Mouse (Mus musculus): ENCODE data around the gene Gm16485.

Gm16485 gene

DNA sequence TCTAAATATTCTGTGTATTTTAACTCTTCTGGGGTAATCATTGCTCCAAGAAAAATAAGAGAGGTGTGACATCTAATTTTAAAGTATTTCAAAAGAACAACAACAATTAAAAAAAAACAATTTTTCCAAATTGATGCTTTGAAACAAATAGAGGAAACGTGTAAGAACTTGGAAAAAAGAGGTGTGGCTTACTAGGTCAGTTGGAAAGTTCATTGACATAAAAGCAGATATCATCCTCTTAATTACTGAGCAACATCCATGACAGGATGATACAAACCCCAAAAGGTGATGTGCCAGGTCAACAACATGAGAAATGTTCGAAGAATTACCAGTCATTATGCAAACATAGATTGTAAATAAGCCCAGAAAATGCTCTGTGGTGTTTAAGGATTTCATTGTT lies at the start of gene Gm16485:
Gm16485 (plus strand) TSS at position 301 of the 400 bp plus-strand sequence.
- DNase-seq (ENCODE audit: low spot score in 2 of 2) = no peak

DNA sequence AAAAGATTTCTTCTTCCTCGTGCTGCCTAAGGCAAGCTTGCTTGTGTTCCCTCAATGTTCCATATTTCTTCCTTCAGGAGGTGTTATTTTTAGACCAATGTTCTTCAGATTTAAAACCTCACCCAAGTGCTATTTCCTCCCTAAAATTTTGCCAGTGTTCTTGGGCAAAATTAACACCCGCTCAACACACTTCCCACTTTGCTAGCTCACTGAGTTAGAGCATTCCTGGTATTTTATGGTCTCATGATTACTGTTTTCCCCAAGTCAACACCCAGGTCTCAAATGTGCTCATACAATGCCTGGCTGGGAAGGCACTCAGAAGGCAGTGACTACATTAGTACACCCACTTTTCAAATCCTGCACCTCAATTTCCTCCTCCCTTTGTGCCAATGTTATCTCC lies 44.0 kb upstream of the Gm16485 start:
- no peak for DNase-seq (ENCODE audit: low spot score in 2 of 2)

DNA sequence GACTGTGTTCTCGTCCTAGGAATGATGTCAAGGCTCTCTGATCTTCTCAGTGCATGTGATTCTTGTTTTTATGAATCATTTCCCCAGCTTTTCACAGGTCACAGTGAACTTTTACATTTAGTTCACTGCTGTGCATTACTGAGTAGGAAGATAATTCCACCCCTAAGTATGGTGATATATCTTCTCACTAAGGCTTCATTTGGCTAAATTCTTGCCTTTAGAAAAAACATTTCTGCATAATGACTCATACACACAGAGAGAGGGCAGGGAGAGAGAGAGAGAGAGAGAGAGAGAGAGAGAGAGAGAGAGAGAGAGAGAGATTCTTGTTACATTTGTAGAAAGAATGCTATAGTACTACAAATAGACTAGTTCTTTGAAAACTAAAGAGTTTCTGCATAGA lies 33.8 kb upstream of the Gm16485 start:
- no peak for DNase-seq (ENCODE audit: low spot score in 2 of 2)

DNA sequence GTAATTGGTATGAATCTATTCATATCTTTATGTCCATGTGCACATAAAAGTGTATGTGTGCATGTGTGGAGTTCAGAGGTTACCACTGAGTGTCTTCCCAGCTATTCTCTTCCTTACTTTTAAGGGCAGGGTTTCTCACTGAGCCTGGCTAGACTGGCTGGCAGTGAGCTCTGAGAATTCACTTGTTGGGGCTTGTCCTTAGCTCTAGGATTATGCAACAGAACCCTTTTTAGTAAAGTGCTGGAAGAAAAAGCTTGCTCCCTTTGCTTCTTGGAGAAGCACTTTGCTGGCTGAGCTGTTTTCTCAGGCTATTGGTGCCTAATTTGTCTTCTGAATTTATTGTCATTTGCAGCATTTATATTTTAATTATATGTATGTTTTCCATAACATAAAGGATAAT lies 18.3 kb upstream of the Gm16485 start:
- no peak for DNase-seq (ENCODE audit: low spot score in 2 of 2)

DNA sequence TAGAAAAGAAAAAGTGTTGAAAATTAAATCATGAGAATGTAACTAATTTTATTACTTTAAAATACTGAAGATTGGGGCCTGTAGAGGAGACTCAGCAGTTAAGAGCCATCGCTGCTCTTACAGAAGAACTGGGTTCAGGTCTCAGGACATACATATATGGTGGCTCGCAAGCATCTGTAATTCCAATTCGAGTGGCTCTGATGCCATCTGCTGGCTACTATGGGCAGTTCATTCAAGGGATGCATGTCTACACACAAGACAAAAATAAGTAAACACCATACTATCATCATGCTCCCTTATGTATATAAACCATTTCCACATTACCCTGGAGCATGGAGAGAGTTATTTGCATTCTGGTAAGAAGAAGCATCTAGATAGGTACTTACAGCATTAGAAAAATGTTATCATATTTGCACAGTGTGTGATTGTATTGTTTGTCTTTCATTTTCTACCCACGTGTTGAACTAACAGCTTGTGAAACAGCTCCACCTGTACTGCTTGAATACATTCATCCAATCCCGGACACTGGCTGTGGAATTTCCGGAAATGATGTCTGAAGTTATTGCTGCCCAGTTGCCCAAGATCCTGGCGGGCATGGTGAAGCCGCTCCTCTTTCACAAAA lies 7.0 kb upstream of the Gm16485 start:
- DNase-seq (ENCODE audit: low spot score in 2 of 2) = no peak

DNA sequence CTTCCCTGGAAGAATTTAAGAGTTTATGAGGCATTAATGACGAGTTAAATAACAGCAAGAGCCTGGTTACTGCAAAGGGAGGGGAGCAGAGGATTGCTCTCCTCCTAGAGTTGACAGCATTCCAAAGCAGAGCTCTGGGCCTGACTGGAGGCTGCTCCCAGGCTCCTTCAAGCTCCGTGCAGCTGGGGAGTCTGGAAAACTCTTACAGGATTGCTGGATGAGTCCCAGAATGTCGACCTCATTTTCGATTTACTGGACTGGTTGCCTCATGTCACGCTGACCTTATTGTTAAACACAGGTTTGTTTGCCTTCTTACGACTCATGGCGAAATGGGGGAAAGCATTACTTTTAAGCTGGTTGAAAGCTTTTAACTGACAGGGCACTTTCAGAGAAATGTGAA lies 1.4 kb upstream of the Gm16485 start:
- peak; percentile 39 to 54 for DNase-seq (ENCODE audit: low spot score in 2 of 2)

DNA sequence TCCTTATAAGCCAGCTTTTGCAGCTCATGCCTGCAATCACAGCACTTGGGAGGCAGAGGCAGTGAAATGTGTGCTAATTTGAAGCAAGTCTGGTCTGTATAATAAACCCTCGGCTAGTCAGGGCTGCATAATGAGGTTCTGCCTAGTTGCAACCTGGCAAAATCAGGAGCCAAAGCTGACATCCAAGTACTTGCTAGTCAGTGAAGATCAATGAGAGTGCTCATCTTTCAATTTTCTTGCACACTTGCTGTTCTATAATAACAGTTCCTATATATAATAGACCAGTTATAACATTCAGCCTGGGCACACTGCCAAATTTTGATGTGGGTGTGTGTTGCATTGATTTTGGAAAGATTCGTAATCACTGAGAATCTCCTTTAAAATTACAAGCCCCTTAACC lies 6.2 kb downstream of the Gm16485 start:
- no peak for DNase-seq (ENCODE audit: low spot score in 2 of 2)

DNA sequence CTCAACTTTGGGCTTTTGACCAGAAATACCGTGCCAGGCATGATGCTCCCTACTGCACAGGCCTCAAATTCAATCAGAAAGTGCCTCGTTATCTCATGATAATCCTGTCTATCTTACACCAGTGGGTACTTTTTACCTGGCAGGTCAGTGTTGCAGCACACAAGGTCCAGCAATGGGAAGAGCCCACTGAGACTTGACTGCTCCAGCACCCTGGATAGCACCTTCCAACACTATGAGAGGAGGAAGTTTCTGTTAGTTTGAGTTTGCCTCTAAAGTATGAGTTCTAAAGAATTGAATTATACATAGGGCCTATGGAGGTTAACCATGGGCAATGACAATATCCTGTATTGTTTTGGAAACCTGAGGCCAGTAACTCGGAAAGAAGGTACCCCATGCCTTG lies 10.7 kb downstream of the Gm16485 start:
- DNase-seq (ENCODE audit: low spot score in 2 of 2) = no peak

DNA sequence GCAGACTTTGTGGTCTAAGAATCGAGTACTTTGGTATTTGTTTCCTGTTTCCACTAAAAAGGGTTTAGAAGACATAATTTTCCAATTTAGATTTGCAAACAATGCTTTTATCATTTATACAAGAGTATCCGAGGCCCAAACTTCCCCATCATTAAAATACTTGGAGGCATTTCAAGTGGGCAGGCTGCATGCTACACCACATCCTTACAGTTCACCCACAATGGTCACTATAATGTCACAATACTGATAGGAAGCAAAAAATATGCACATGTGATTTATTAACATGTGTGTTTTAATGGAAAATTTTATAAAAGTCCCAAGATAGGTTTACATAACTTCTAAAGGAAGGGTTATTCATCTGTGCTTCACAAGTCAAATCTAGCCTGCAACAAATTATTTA lies 24.9 kb downstream of the Gm16485 start:
- DNase-seq (ENCODE audit: low spot score in 2 of 2) = no peak

DNA sequence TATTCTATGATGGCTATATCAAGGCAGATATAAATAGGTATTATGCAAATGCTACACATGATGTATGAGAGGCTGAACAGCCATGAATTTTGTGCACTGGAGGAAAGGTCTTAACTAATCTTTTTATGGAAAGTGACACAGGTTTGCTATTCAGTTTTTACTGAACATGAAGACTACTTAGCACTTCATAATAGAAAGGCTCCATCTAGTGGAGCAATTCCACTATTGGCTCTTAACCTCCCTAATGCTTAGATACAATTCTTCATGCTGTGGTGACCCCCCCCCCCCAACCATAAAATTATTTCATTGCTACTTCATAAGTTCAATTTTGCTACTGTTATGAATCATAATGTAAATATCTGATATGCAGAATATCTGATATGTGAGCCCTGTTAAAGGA lies 29.6 kb downstream of the Gm16485 start:
- DNase-seq (ENCODE audit: low spot score in 2 of 2) = no peak

DNA sequence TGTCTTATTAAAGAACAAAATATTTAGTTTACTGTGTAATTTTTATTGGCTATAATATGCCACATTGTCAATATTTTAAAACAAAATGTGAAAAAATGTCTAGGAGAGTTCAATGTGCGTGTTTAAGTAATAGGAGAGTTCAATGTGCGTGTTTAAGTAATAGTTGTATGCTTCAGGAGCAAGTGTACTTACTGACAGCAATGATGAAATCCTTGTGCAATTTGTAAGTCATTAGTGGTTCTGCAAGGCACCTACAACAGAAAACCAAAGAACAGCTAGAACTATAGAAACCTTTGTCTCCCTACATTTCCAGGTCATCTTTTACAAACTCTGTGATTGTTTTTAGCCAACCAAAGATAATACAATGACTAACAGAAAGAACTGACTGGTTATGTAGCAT lies 43.5 kb downstream of the Gm16485 start:
- DNase-seq (ENCODE audit: low spot score in 2 of 2) = no peak
